Mouse (Mus musculus): Measurements from ENCODE around the gene Ubqln2.
A peak's percentile ranks its signal among the peaks of the same experiment; 100 is the strongest.

Ubqln2 gene

GRCm38 (mm10) chrX:153497688-153498516 is at the start of gene Ubqln2:
Gene Ubqln2 (plus strand): TSS chrX:153498227.
- peak; percentile 47 for DNase-seq (ENCODE audit: low read depth)

- DNase-seq (ENCODE audit: low read depth) = no peak
These were observed 46.1 kb upstream of the Ubqln2 start for GRCm38 (mm10) chrX:153451946-153452345.

GRCm38 (mm10) chrX:153476760-153477248 is 21.2 kb upstream of the Ubqln2 start:
- DNase-seq (ENCODE audit: low read depth) = no peak

GRCm38 (mm10) chrX:153492326-153492725 is 5.7 kb upstream of the Ubqln2 start:
- DNase-seq (ENCODE audit: low read depth) = no peak

GRCm38 (mm10) chrX:153498665-153499293 is 752 bp downstream of the Ubqln2 start:
- no peak for DNase-seq (ENCODE audit: low read depth)

- no peak for DNase-seq (ENCODE audit: low read depth)
These were observed 1.4 kb downstream of the Ubqln2 start for GRCm38 (mm10) chrX:153499294-153500046.

- DNase-seq (ENCODE audit: low read depth) = no peak
These were observed 2.0 kb downstream of the Ubqln2 start for GRCm38 (mm10) chrX:153500047-153500345.

- no peak for DNase-seq (ENCODE audit: low read depth)
These were observed 7.9 kb downstream of the Ubqln2 start for GRCm38 (mm10) chrX:153505954-153506353.

- no peak for DNase-seq (ENCODE audit: low read depth)
These were observed 17.5 kb downstream of the Ubqln2 start for GRCm38 (mm10) chrX:153515491-153515890.

- DNase-seq (ENCODE audit: low read depth) = no peak
These were observed 30.4 kb downstream of the Ubqln2 start for GRCm38 (mm10) chrX:153528399-153528798.

All from fibroblast of lung, adult 2 months (primary cell).